Mouse (Mus musculus): ENCODE measurements around the gene Fbxo7.

GRCm38 (mm10) chr10:86057286-86057685 is 35.5 kb downstream of the Fbxo7 start:
- TF ChIP-seq CTCF (IDR thresholded peaks at IDR 0.05; ENCODE audit: borderline replicate concordance, insufficient read depth, low read length), result no peak
- TF ChIP-seq POLR2A (IDR thresholded peaks at IDR 0.05; ENCODE audit: low read depth, low read length), result no peak

Data from embryonic fibroblast, embryonic 13.5 days (primary cell).